Mouse (Mus musculus) embryonic facial prominence, embryonic 12.5 days (tissue): ENCODE results near the gene Olfr984. TPM values are rescaled to one million over a fixed set of nuclear protein-coding genes. Genes with fewer than 3 reads are reported as not detected.

Experiments used
- ATAC-seq: fragments of 200-750 bp; cut with Nextera tagmentation; 2 replicates; pipeline ENCODE4 v1.8.0; 2017; ENCODE audit not compliant: insufficient number of reproducible peaks, insufficient read depth, low FRiP score, low TSS enrichment
- H3K27ac ChIP-seq: fragments of 300-500 bp; sonication (generic); 2 replicates; pipeline ENCODE4 v1.5.1; 2016; ENCODE audit warnings: mild to moderate bottlenecking
- H3K27me3 ChIP-seq: fragments of 300-500 bp; sonication (generic); 2 replicates; pipeline ENCODE4 v1.6.1; 2016; ENCODE audit warnings: mild to moderate bottlenecking, moderate library complexity
- H3K36me3 ChIP-seq: fragments of 300-500 bp; sonication (generic); 2 replicates; pipeline ENCODE4 v1.6.1; 2016; ENCODE audit warnings: mild to moderate bottlenecking
- H3K4me1 ChIP-seq: fragments of 300-500 bp; sonication (generic); 2 replicates; pipeline ENCODE4 v1.6.1; 2016
- H3K4me2 ChIP-seq: fragments of 300-500 bp; sonication (generic); replicated peaks from 2 replicates; pipeline ENCODE4 v1.6.1; 2016; ENCODE audit warnings: mild to moderate bottlenecking, moderate library complexity
- H3K4me3 ChIP-seq: fragments of 300-500 bp; sonication (generic); 2 replicates; pipeline ENCODE4 v1.5.1; 2016; ENCODE audit warnings: mild to moderate bottlenecking
- H3K9ac ChIP-seq: fragments of 300-500 bp; sonication (generic); 2 replicates; pipeline ENCODE4 v1.6.1; 2016; ENCODE audit warnings: mild to moderate bottlenecking, moderate library complexity
- H3K9me3 ChIP-seq: fragments of 300-500 bp; sonication (generic); 2 replicates; pipeline ENCODE4 v1.6.1; 2016; ENCODE audit warnings: mild to moderate bottlenecking, moderate library complexity
- WGBS: fragments of 180-500 bp; shearing (Covaris S2); methylation state at CpG from one replicate; pipeline ENCODE4 v1.1.7; 2016; 5-methylcytosine and 5-hydroxymethylcytosine counted together
- polyA plus RNA-seq: library from polyadenylated mRNA; unstranded; fragments of >200 nt; fragmentation: Nextera tagmentation; extraction: Ambion mirVana; gene quantifications from 2 replicates; pipeline ENCODE4 v1.2.1, GENCODE M21; 2016

The Olfr984 gene
- polyA plus RNA-seq = not detected in 2 replicates

DNA sequence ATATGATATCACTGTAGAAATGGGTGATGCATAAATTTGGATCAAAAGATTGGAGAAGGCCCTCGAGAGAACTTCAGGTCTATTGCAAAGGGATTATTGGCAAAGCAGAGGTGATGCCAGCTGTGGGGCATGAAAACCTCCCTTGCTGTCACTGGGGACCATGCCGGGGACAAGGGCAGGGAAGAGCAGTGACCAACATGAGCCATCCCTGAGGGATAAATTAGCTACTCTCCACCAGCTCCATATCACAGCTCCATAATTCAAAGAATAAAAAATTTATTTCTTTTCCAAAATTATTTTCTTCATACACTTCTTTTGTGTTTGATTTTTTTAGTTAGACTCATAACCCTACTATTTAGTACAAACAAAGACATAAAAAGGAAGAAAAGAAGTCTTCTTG, at the start of gene Olfr984:
Gene Olfr984, minus strand, starts transcription at position 101 of the 400 bp plus-strand sequence.
- Histone ChIP-seq H3K27me3 (no peaks in the 10 kb centered on the region), H3K4me2 (no peak within 1 kb of the TSS), H3K36me3 (no peaks in the 10 kb centered on the region), H3K9me3 (no peaks in the 10 kb centered on the region), H3K9ac (no peak within 1 kb of the TSS), H3K4me3 (no peak within 1 kb of the TSS), H3K27ac (no peak within 1 kb of the TSS), H3K4me1 (no peaks in the 10 kb centered on the region; the same call in 1 of the 2 replicates)
- WGBS = 88% methylated on average over 2 of the region's 2 CpGs
- ATAC-seq = no peak

DNA sequence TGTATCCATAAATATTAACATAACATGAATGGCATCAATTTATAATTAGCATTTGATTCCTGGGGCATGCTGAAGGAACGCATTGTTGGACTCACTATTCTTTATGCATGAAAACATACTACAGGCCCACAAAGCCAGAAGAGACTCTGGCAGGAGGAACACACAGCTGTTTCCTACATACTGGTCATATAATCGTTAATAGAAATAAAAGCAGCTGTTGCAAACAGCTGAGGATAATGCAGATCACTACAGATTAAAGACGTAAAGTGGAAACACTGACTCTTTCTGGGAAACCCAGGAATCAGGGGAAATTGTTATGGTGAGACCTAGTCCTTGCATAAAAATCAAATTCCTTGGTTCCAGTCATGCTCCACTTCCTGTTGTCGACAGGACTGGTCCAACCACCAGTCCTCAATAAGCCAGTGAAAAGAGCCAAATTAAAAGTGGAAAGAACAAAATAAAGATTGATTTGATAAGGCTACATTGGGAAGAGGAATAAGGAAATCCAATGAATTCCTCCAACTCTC, 41.2 kb upstream of the Olfr984 start:
- Histone ChIP-seq H3K4me2 (no peak overlapping the region), H3K27ac (no peak overlapping the region), H3K4me3 (no peak overlapping the region), H3K9ac (no peak overlapping the region), H3K9me3 (no peaks in the 10 kb centered on the region), H3K36me3 (no peaks in the 10 kb centered on the region), H3K27me3 (no peaks in the 10 kb centered on the region), H3K4me1 (no peaks in the 10 kb centered on the region)
- ATAC-seq = no peak
- 68% methylated on average over 4 of the region's 4 CpGs for WGBS

DNA sequence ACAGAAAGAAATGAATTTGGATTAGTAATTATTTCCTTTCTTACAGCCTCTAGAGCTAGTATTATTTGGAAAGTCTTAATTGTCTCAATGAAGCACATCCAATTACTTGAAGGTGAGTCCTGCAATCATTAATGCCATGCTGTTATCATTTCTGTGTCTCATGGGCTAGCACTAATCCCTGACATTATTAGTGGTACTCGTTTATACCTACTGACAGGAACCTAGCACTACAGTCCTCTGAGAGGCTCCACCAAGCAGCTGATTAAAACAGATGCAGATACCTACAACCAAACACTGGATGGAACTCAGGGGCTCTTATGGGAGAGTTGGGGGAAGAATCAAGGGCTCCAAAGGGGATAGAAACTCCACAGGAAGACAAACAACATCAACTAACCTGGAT, 27.5 kb upstream of the Olfr984 start:
- no peak for ATAC-seq
- Histone ChIP-seq H3K4me1 (no peaks in the 10 kb centered on the region), H3K9me3 (no peaks in the 10 kb centered on the region), H3K27me3 (no peaks in the 10 kb centered on the region), H3K4me2 (no peak overlapping the region), H3K9ac (no peak overlapping the region), H3K27ac (no peak overlapping the region), H3K36me3 (no peaks in the 10 kb centered on the region), H3K4me3 (no peak overlapping the region)
- WGBS = 49% methylated on average over 1 of the region's 1 CpGs

DNA sequence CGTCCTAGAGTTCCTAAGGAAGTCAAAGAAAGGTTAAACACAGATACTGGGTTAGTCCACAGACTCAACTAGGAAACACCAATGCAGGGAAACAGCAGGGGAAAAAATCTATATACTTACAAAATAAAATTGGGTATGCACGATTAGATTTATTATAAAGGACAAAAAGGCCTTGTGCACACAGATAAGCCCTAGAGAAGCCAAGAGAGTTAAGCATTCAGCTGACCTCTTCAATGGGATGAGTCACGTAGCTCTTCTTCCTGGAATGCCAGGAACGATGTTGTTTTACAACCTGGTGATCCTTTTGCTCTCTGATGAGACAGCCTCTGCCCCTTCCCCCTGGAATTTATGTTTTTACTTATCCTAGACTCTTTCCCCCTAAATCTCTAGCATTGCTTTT, 25.5 kb upstream of the Olfr984 start:
- Histone ChIP-seq H3K27me3 (no peaks in the 10 kb centered on the region), H3K4me1 (no peaks in the 10 kb centered on the region), H3K4me2 (no peak overlapping the region), H3K9ac (no peak overlapping the region), H3K9me3 (no peaks in the 10 kb centered on the region), H3K4me3 (no peak overlapping the region), H3K27ac (no peak overlapping the region), H3K36me3 (no peaks in the 10 kb centered on the region)
- 70% methylated on average over 4 of the region's 4 CpGs for WGBS
- ATAC-seq = no peak

DNA sequence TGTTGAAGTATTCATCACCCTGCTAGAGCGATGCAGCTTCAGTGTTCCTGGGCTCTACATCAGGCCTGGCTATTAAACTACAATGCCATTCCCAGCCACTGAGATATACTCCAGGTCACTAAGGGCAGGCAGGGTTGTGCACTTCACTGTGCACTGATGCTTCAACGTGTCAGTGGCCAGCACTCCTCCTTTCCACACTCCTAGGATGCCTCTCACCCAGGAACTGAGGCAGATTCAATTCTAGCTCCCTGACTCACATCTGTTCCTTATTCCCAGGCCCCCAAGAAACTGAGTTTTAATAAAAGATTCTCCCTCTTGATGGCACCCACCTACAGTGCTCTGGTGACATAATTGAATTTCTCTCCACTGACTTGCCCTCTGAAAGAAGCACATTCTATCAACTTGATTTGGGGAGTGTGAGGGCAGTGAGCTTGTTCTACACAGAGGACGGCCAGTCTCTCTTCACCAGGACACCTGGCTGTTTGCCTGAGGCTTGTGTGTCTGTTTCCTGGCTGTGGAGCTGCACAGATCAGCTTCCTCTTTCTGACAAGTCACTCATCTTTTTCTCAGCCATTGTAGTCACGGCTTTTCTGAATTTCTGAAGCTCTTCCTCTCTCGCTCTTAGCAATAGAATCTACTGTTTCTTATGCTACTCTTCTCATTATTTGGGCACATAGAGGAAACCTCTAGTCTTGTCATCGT, 23.1 kb upstream of the Olfr984 start:
- Histone ChIP-seq H3K9ac (no peak overlapping the region), H3K4me1 (no peaks in the 10 kb centered on the region), H3K4me3 (no peak overlapping the region), H3K27ac (no peak overlapping the region), H3K9me3 (no peaks in the 10 kb centered on the region), H3K4me2 (no peak overlapping the region), H3K27me3 (no peaks in the 10 kb centered on the region), H3K36me3 (no peaks in the 10 kb centered on the region)
- no peak for ATAC-seq
- 79% methylated on average over 6 of the region's 6 CpGs for WGBS

DNA sequence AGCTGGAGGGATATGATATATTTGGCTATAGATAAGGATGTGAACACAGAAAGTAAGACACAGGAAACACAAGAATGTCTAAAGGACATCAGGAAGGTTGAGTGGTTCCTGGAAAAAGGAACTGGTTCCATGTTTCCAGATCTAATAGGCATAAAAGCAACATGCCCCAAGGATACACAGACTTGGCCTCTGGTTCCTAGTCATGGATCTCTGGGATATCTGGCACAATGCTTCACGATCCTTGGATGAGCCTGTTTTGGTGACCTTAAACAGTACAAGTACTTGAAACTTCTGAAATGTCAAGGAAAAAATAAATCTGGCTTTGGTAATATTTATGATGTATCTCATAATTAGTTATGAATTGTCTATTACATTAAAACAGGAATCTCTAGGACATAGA, 16.6 kb upstream of the Olfr984 start:
- WGBS = 86% methylated on average over 1 of the region's 1 CpGs
- ATAC-seq = no peak
- no peaks in the 10 kb centered on the region for H3K9me3 ChIP-seq

DNA sequence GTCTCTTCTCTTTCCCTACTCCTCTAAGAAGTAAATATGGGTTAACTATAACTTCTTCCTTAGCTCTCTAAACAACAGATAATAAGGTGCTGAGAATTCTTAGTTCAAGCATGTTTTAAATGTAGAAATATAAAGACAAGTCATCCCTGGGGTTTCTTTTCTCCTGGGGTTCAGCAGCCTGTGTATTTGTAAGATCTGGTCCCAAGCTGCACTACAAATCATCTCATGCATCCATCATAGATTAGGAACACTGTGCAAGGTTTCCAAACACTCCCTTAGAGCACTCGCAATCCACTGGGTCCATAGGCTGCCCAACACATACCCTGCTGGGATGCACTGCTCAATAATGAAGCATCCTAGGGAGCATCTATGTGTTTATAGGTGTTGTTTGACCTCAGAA, 16.1 kb upstream of the Olfr984 start, which contains the start of gene Olfr985:
Gene Olfr985, minus strand, starts transcription at position 101 of the 400 bp plus-strand sequence.
- Histone ChIP-seq H3K27ac (no peak within 1 kb of the TSS), H3K4me1 (no peaks in the 10 kb centered on the region), H3K9ac (no peak within 1 kb of the TSS), H3K36me3 (no peaks in the 10 kb centered on the region), H3K27me3 (no peaks in the 10 kb centered on the region), H3K4me3 (no peak within 1 kb of the TSS), H3K9me3 (no peaks in the 10 kb centered on the region), H3K4me2 (no peak within 1 kb of the TSS)
- WGBS = 73% methylated on average over 1 of the region's 1 CpGs
- ATAC-seq = no peak

More for the DNA sequence above, 16.6 kb upstream of the Olfr984 start:
- Histone ChIP-seq H3K27me3 (no peaks in the 10 kb centered on the region), H3K4me2 (no peak overlapping the region), H3K9ac (no peak overlapping the region), H3K36me3 (no peaks in the 10 kb centered on the region), H3K4me3 (no peak overlapping the region), H3K4me1 (no peaks in the 10 kb centered on the region), H3K27ac (no peak overlapping the region)

DNA sequence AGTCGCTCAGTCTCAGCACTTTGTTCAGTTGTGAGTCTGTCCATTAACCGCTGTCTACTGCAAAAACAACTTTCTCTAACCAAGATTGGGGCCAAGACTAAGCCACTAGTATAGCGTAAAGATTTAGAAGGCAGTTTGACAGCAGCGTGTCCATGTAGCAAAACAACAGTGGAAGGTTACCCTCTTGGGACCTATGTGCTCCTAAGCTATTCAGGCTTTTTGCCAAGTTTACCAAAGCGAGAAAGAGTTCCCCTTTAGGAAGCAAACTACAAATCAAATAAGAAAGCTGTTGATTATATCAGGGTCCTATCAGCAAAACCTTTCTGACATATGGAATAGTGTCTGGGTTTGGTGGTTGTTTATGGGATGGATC, 3.3 kb upstream of the Olfr984 start:
- Histone ChIP-seq H3K4me3 (no peak overlapping the region), H3K27me3 (no peaks in the 10 kb centered on the region), H3K27ac (no peak overlapping the region), H3K9ac (no peak overlapping the region), H3K9me3 (no peaks in the 10 kb centered on the region), H3K36me3 (no peaks in the 10 kb centered on the region), H3K4me2 (no peak overlapping the region), H3K4me1 (no peaks in the 10 kb centered on the region; the same call in 1 of the 2 replicates)
- 74% methylated on average over 5 of the region's 5 CpGs for WGBS
- no peak for ATAC-seq

DNA sequence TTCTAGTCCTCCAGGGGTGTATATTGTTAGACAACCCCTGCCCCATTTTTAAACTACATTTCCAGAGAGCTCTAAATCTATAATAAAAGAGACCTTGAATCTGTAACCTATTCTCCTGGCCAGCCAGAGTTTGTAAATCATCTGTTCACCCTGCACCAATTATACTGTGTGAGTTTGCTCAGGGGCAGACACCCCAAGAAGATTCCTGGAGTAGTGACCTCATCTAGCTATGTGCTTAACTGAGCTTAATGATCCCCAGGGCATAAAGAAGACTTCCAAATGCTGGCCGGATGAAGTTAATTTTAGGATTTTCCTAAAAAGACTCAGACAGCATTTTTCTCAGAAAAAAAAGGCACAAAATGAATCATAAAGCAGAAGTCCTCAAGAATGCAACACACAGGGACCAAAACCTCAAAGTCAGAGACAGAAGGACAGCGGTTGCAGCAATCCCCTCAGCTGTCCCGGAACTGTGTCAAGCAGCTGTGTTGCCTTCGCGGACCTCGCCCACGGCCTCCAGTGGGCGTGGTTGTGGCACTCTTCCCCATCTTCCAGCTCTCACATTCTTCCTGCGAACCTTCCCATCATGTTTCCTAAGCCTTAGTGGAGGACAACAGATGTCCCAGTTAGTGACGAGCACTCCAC, 2.8 kb upstream of the Olfr984 start:
- Histone ChIP-seq H3K4me2 (no peak overlapping the region), H3K27ac (no peak overlapping the region), H3K4me3 (no peak overlapping the region), H3K9me3 (no peaks in the 10 kb centered on the region), H3K4me1 (no peaks in the 10 kb centered on the region; the same call in 1 of the 2 replicates), H3K9ac (no peak overlapping the region), H3K36me3 (no peaks in the 10 kb centered on the region), H3K27me3 (no peaks in the 10 kb centered on the region)
- ATAC-seq = 0 out of 2 replicates have a peak, but pooled peaks have one; percentile 22
- WGBS = 55% methylated on average over 10 of the region's 10 CpGs

DNA sequence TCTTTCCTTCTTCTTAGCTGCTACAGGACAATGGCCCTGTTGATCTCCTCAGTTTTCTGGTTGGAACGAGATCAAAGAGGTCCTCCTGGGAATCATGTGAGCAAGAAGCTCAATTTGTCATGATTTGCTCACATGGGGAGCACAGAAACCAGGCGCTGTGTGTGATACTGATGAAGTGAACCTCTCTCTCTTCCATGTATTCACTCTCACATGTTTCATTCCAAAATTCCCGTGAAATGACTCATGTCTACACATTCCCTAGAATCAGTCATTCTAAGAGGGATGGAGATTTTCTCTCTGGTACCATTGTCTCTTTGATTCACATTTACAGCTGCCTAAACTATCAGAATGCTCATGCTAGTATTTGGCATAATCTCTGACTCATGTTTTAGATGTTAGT, 19.2 kb downstream of the Olfr984 start:
- Histone ChIP-seq H3K36me3 (no peaks in the 10 kb centered on the region), H3K4me2 (no peak overlapping the region), H3K9me3 (no peaks in the 10 kb centered on the region), H3K4me3 (no peak overlapping the region), H3K9ac (no peak overlapping the region), H3K4me1 (no peaks in the 10 kb centered on the region), H3K27me3 (no peaks in the 10 kb centered on the region), H3K27ac (no peak overlapping the region)
- no peak for ATAC-seq
- WGBS = 56% methylated on average over 3 of the region's 3 CpGs

DNA sequence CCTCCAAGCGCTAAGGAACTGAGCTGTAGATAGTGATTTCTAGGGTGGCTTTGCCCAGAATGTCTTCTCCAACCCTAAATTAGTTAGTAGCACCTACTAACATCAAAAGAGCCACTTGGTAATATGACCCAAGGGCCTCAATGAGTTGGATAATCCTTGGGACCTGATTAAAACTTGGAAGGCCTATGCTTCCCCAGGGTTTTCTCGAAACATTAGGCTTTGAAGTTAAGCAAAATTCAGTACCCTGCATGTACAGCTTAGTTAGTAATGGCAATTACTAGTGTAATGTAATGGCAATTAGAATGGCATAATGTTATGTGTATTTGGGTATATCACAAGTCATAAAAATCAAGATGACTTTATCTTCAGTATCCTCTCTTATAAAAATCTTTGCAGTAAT, 20.5 kb downstream of the Olfr984 start, which contains the start of gene Olfr983:
Gene Olfr983, minus strand, starts transcription at position 101 of the 400 bp plus-strand sequence.
- WGBS = 70% methylated on average over 2 of the region's 2 CpGs
- no peak within 1 kb of the TSS for H3K4me3 ChIP-seq
- H3K9me3 ChIP-seq = no peaks in the 10 kb centered on the region
- ATAC-seq = no peak
- no peaks in the 10 kb centered on the region for H3K4me1 ChIP-seq
- no peak within 1 kb of the TSS for H3K27ac ChIP-seq
- H3K4me2 ChIP-seq = no peak within 1 kb of the TSS
- H3K9ac ChIP-seq = no peak within 1 kb of the TSS
- no peaks in the 10 kb centered on the region for H3K36me3 ChIP-seq
- H3K27me3 ChIP-seq = no peaks in the 10 kb centered on the region

DNA sequence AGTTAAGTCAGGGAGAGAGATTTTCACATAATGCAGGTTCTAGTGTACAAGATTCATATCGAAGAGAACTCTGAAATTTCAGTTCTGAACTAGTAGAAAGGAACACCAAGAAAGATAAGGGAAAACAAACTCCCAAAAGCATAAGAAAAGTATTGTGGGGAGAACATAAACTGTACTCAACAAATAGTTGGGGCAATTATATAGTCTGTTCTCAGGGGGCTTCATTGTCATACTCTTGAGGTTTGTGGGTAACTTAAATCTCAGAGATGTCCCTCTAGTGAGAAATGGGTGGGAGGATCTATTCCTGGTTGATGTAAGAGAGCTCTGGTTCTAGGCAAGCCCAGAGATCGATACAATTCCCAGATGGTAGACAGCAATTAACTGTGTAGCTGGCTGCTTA, 40.5 kb downstream of the Olfr984 start, which contains the start of gene Olfr982:
Gene Olfr982, plus strand, starts transcription at position 301 of the 400 bp plus-strand sequence.
- ATAC-seq = no peak
- Histone ChIP-seq H3K4me2 (no peak within 1 kb of the TSS), H3K27ac (no peak within 1 kb of the TSS), H3K4me1 (no peaks in the 10 kb centered on the region), H3K9me3 (no peaks in the 10 kb centered on the region), H3K27me3 (no peaks in the 10 kb centered on the region), H3K4me3 (no peak within 1 kb of the TSS), H3K9ac (no peak within 1 kb of the TSS), H3K36me3 (no peaks in the 10 kb centered on the region)
- 74% methylated on average over 2 of the region's 2 CpGs for WGBS
